Mouse (Mus musculus) ES-Bruce4 (cell line): Measurements from ENCODE around the gene Map3k20.

ENCODE experiments used
- CTCF ChIP-seq: IDR thresholded peaks from one replicate; pipeline ENCODE4 v1.8.1; 2011; ENCODE audit warnings: low read depth, low read length
- EP300 ChIP-seq: IDR thresholded peaks from 2 replicates; pipeline ENCODE4 v1.6.1; 2011; ENCODE audit warnings: low read depth, low read length; ENCODE audit not compliant: insufficient read depth

DNA sequence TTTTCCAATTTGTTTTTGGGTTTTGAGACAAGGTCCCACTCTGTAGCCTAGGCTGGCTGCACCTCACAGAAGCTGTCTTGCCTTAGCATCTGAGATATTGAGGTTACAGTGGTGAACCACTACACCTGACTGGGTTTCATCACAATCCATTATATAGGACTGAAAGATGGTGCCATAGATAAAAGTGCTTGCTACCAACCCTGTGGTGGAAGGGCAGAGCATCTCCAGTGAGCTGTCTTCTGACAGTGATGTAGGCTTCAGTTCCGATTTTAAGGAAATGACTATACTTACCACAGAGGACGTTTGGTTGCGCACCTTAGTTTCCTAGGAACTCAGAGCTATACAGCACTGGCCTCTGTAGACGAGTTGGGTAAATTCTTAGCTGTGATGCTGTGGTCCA is 2.7 kb upstream of the Map3k20 start:
- TF ChIP-seq CTCF: no peak
- no peak for TF ChIP-seq EP300
